Mouse (Mus musculus) liver, adult 2 months (tissue): ENCODE measurements around the gene Mdc1.

Source experiments
- CTCF ChIP-seq: fragments of 200-500 bp; IDR thresholded peaks from 2 replicates; pipeline ENCODE4 v1.5.1; 2011; ENCODE audit warnings: low read depth, low read length, control low read depth
- POLR2A ChIP-seq: fragments of 200-500 bp; IDR thresholded peaks from 2 replicates; pipeline ENCODE4 v1.6.1; 2011; ENCODE audit warnings: low read length, control low read depth; ENCODE audit not compliant: insufficient read depth; ENCODE audit errors: extremely low read depth

GRCm38 (mm10) chr17:35795099-35795498 lies 46.2 kb upstream of the Mdc1 start:
- TF ChIP-seq CTCF, result no peak
- no peak for TF ChIP-seq POLR2A
